Mouse (Mus musculus): ENCODE measurements around the gene Olfr806. TPM values are rescaled to one million over a fixed set of nuclear protein-coding genes. Genes with fewer than 3 reads are reported as not detected.

Gene Olfr806
- not detected for total RNA-seq (2021)
- long read RNA-seq, experiment 1 = 0 reads
- long read RNA-seq, experiment 2 = 0 reads

DNA sequence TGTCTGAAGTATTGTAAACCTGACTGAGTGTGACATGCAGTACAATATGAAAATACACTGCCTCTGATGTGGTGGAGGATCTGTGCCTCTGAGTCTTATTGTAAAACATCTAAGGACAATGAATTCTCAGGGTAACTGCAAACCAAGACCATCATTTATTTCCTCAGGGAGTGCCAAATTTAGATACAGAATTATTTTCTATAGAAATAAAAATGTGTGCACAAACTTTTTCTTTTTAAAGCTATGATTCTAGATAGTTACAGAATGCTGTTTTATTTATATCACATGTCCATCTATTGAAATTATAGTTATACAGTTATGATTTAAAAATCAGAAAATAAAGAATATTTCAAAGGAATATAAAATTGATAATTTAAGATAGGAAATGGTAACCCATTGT is at the start of gene Olfr806:
Gene Olfr806, minus strand, starts transcription at position 101 of the 400 bp plus-strand sequence.
- no peak for DNase-seq

DNA sequence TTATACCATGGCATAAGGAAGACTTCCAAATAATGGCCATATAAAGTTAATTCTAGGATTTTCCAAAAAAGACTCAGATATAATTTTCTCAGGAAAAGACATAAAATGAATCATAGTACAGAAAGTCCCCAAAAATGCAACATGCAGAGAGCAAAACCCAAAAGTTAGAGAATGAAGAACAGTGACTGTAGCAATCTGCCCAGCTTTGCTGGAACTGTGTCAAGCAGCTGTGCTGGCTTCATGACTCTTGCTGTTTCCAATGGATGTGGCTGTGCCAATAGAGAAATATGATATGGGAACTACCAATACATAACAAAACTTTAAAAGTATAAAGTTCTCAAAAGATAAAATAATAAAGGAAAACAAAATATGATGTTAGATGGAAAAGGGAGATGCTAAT is 36.4 kb upstream of the Olfr806 start:
- DNase-seq = no peak

DNA sequence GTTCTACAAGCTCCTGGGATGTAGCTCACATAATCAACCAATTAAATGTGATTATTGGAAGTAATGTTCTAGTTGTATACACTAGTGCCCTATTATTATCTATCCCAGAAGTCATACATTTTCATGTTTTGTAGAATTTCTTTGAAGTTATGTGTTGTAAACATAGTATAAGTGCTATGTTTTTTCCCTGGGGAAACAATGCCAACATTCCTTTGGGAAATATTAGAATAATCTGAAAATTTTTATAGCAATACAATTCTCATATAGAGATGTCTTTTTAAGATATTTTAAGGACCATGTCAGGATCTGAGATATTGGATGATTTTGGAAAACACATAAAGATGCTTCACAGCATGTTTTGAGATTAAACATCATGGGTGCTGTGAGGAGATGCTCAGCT is 32.6 kb upstream of the Olfr806 start, which contains the start of gene Olfr809:
Gene Olfr809, plus strand, starts transcription at position 301 of the 400 bp plus-strand sequence.
- no peak for DNase-seq

DNA sequence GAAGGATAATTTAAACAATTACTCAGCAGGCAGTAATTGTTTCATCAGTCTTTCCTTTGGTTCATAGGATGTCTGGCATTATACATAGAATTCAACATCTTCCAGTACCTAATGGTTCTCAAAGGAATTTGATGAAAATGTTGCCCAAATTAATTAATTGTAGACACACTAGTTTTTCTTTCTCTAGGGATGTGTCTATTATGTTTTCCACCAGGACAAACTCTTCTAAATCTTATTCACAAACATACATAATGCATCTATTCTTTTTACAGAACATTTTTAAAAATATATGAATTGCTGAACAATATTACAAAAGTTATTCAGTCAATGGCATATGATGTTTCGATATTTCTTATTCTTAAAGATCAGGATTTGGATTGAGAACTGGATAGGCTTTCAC is 23.5 kb upstream of the Olfr806 start, which contains the start of gene Olfr808:
Gene Olfr808, plus strand, starts transcription at position 301 of the 400 bp plus-strand sequence.
- DNase-seq = no peak

DNA sequence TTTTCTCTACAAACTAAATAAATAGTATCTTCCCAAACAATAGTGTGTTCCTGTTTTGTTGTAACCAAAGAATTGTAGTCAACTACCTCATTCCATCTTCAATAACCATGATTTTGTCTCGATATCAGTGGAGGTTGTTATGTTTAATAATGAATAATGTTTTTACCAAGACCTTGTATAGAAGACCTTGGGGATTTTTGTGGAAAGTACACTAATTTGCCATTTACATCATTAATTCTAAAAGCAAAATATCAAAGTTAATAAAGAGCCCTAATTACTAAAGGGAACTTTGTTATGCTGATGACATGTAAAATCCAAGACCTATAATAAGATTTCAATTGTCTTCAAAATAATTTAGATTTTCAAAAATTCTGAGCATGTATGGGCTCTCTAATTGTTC is 16.0 kb upstream of the Olfr806 start, which contains the start of gene Olfr807:
Gene Olfr807, minus strand, starts transcription at position 101 of the 400 bp plus-strand sequence.
- no peak for DNase-seq

DNA sequence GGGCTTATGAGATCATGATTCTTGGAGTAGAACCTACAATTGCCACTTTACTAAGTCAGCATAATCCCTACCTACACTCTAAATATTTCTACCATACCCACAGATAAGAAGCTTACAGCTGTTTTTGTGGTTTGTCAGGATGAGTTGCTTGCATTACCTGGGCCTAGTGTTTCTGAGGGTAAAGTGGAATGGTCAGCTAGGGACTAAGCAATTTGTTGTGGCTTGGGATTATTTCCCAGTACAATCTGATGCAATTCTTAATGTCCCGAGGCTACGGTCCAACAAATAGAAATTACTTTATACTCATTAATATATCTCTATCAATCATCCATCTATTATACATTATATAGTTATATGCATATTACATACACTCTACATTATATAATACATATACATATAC is 12.4 kb downstream of the Olfr806 start, which contains the start of gene Olfr805:
Gene Olfr805, minus strand, starts transcription at position 101 of the 400 bp plus-strand sequence.
- DNase-seq = no peak

DNA sequence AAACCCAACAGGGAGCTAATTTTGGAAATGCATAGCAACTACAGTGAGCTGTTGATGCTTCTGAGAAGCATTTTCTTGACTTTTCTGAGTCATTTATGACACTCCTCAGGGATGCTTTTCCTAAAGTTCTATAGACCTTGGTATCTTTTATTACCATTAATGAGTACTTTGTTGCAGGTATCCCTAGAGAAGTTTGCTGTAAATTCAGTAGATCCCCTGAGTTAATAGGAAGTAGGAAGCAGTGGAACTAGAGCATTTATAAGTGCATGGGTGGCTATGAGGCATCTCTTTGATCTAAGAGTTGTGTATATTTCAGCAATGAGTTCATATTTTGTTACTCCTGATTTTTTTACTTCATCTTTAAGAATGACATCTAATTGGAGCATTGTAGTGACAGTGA is 38.8 kb downstream of the Olfr806 start, which contains the start of gene Olfr804:
Gene Olfr804, plus strand, starts transcription at position 301 of the 400 bp plus-strand sequence.
- DNase-seq = no peak

DNA sequence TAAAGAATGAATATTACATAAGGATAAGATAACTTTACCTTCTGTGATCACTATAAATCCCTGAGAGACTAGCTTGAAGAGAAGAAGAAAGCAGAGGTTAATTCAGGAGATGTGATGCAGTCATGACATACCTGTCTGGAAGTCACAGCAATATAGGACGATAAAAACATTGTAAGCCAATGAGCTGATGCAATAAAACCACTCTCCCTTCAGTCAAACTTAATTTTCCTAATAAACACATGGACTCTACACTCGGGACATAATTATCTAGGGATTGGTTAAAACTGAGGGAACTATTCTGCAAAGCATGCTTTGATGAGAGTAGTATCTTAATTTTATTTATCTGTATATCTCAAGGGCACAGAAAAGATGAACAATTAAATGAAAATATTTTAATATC is 47.5 kb downstream of the Olfr806 start, which contains the start of gene Olfr803:
Gene Olfr803, minus strand, starts transcription at position 101 of the 400 bp plus-strand sequence.
- no peak for DNase-seq

DNA sequence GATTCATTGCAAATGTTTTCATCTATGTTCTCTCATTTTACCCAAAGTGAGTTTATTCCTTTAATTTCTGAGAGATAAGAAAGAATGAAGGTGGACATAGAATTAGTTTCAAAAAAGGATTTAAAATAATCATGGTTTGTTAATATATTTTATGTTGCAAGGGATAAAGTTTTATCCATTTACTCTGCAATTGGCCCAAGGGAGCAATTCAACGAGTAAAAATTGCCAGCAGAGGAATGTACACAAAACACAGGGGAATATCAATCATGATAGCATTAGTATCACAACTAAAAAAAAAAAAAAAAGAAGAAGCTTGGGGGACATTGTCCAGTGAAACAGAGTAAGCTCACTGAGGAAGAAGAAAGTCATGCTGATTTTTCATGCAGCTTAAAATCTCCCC is 53.7 kb downstream of the Olfr806 start, which contains the start of gene Olfr802:
Gene Olfr802, minus strand, starts transcription at position 101 of the 400 bp plus-strand sequence.
- no peak for DNase-seq

Small RNAs within 50 kb of the gene (microRNA-seq; reads per million reads assigned to microRNA genes)
- gene Gm24485 = not detected

Other genes starting within 250 kb of the Olfr806 start
- not detected for gene Olfr790, start 243.4 kb downstream of the Olfr806 start, total RNA-seq (2021)
- not detected for gene Olfr791, start 220.1 kb downstream of the Olfr806 start, total RNA-seq (2021)
- not detected for gene Olfr792, start 202.8 kb downstream of the Olfr806 start, total RNA-seq (2021)
- gene Olfr794, start 174.3 kb downstream of the Olfr806 start, total RNA-seq (2021) = not detected
- gene Olfr796, start 129.4 kb downstream of the Olfr806 start, total RNA-seq (2021) = not detected
- not detected for gene Olfr798, start 114.0 kb downstream of the Olfr806 start, total RNA-seq (2021)
- gene Olfr799, start 104.4 kb downstream of the Olfr806 start, total RNA-seq (2021) = not detected
- gene Olfr800, start 84.2 kb downstream of the Olfr806 start, total RNA-seq (2021) = not detected
- not detected for gene Olfr801, start 68.1 kb downstream of the Olfr806 start, total RNA-seq (2021)
- not detected for gene Olfr802, start 53.8 kb downstream of the Olfr806 start, total RNA-seq (2021)
- not detected for gene Olfr803, start 47.6 kb downstream of the Olfr806 start, total RNA-seq (2021)
- not detected for gene Olfr804, start 38.7 kb downstream of the Olfr806 start, total RNA-seq (2021)
- gene Olfr805, start 12.5 kb downstream of the Olfr806 start, total RNA-seq (2021) = not detected
- not detected for gene Olfr807, start 15.9 kb upstream of the Olfr806 start, total RNA-seq (2021)
- not detected for gene Olfr808, start 23.6 kb upstream of the Olfr806 start, total RNA-seq (2021)
- not detected for gene Olfr809, start 32.7 kb upstream of the Olfr806 start, total RNA-seq (2021)
- not detected for gene Olfr810, start 53.0 kb upstream of the Olfr806 start, total RNA-seq (2021)
- gene Olfr811, start 62.5 kb upstream of the Olfr806 start, total RNA-seq (2021) = not detected
- not detected for gene Olfr812, start 104.2 kb upstream of the Olfr806 start, total RNA-seq (2021)
- gene Olfr813, start 113.4 kb upstream of the Olfr806 start, total RNA-seq (2021) = not detected
- gene Olfr814, start 137.9 kb upstream of the Olfr806 start, total RNA-seq (2021) = not detected
- gene Olfr815, start 163.9 kb upstream of the Olfr806 start, total RNA-seq (2021) = not detected
- gene Olfr816, start 173.7 kb upstream of the Olfr806 start, total RNA-seq (2021) = not detected
- not detected for gene Olfr818, start 207.2 kb upstream of the Olfr806 start, total RNA-seq (2021)
- not detected for gene Olfr819, start 225.3 kb upstream of the Olfr806 start, total RNA-seq (2021)
- not detected for gene Olfr247, start 234.2 kb upstream of the Olfr806 start, total RNA-seq (2021)
- not detected for gene Gm10310, start 243.1 kb upstream of the Olfr806 start, total RNA-seq (2021)

All from adrenal gland, postnatal 36 days (tissue).